34 mouse cellular contexts compared by ENCODE assay signal in genomic region chr17:37952979-37953378, GRCm38 (mm10). TPM values are rescaled to one million over a fixed set of nuclear protein-coding genes. Genes with fewer than 3 reads are reported as not detected.
"Had no signal": no experiment of that assay in that cellular context is flagged by ENCODE, and none has a peak within 500 bp of the region (broad histone marks: within the 10 kb centered on the region; RNA-seq: fewer than 3 reads in every experiment).

Gene Olfr761 (minus strand): TSS chr17:37953079.

- H3K4me1 ChIP-seq: embryonic facial prominence, embryonic 10.5 days; embryonic facial prominence, embryonic 12.5 days; embryonic facial prominence, embryonic 13.5 days; embryonic facial prominence, embryonic 15.5 days; forebrain, embryonic 10.5 days; forebrain, embryonic 12.5 days; forebrain, embryonic 13.5 days; forebrain, embryonic 15.5 days had no signal

- H3K27me3 ChIP-seq: embryonic facial prominence, embryonic 12.5 days; embryonic facial prominence, embryonic 13.5 days; embryonic facial prominence, embryonic 15.5 days; forebrain, embryonic 12.5 days; forebrain, embryonic 13.5 days; forebrain, embryonic 15.5 days had no signal

- DNase-seq: cerebellum, adult 8-10 months; cerebellum, adult 9-10 months; cerebellum, adult 9-11 months; cerebellum, postnatal 10 days; cerebellum, postnatal 14 days; cerebellum, postnatal 25 days; cerebellum, postnatal 36 days; embryo, embryonic 11 days; forebrain, postnatal 0 days; gastrocnemius, adult 2 months; gastrocnemius, postnatal 10 days; gastrocnemius, postnatal 14 days; gastrocnemius, postnatal 25 days; gastrocnemius, postnatal 36 days; heart, adult 11 months; heart, adult 18-20 months; heart, adult 2 months had no signal

- H3K27ac ChIP-seq: embryonic facial prominence, embryonic 10.5 days; embryonic facial prominence, embryonic 12.5 days; embryonic facial prominence, embryonic 13.5 days; embryonic facial prominence, embryonic 15.5 days; forebrain, embryonic 10.5 days; forebrain, embryonic 12.5 days; forebrain, embryonic 13.5 days; forebrain, embryonic 15.5 days; gastrocnemius, adult 2 months; heart, adult 2 months had no signal

- H3K36me3 ChIP-seq: embryonic facial prominence, embryonic 10.5 days; embryonic facial prominence, embryonic 12.5 days; embryonic facial prominence, embryonic 13.5 days; embryonic facial prominence, embryonic 15.5 days; forebrain, embryonic 10.5 days; forebrain, embryonic 12.5 days; forebrain, embryonic 15.5 days had no signal

- H3K4me3 ChIP-seq: embryonic facial prominence, embryonic 10.5 days; embryonic facial prominence, embryonic 12.5 days; embryonic facial prominence, embryonic 13.5 days; embryonic facial prominence, embryonic 15.5 days; erythroblast, embryonic 14.5 days; forebrain, embryonic 10.5 days; forebrain, embryonic 12.5 days; forebrain, embryonic 13.5 days; forebrain, embryonic 15.5 days; gastrocnemius, adult 2 months; heart, adult 2 months had no signal

RNA-seq across cellular contexts. Expression of gene Olfr761, which starts in this region (rescaled TPM):
- polyA plus RNA-seq: cortical plate, adult 2 months; embryonic facial prominence, embryonic 10.5 days; embryonic facial prominence, embryonic 11.5 days; embryonic facial prominence, embryonic 12.5 days; embryonic facial prominence, embryonic 13.5 days; embryonic facial prominence, embryonic 14.5 days; embryonic facial prominence, embryonic 15.5 days; erythroblast, embryonic 14.5 days; forebrain, embryonic 10.5 days; forebrain, embryonic 11.5 days; forebrain, embryonic 12.5 days; forebrain, embryonic 13.5 days; forebrain, embryonic 14.5 days; forebrain, embryonic 15.5 days; forebrain, embryonic 16.5 days; forebrain, postnatal 0 days; frontal cortex, adult 2 months; gonadal fat pad, adult 2 months; heart, adult 2 months had no signal
